Mouse (Mus musculus): ENCODE data around the gene Atad3a. TPM values are rescaled to one million over a fixed set of nuclear protein-coding genes. Genes with fewer than 3 reads are reported as not detected.

Atad3a gene
- polyA plus RNA-seq, 1 experiment from 2014 or later: 88.9 TPM

Small RNA genes lying within 50 kb of the gene (microRNA-seq; reads per million reads assigned to microRNA genes)
- gene Gm27743: not detected

Other genes with a start within 250 kb of the Atad3a start
- gene Nadk, start 198.7 kb downstream of the Atad3a start, polyA plus RNA-seq (2015; fragmentation: Nextera tagmentation; extraction: Ambion mirVana): 40.9 and 55.3 TPM in 2 replicates
- 5.8 and 6.7 TPM in 2 replicates for gene Slc35e2, start 159.7 kb downstream of the Atad3a start, polyA plus RNA-seq (2015; fragmentation: Nextera tagmentation; extraction: Ambion mirVana)
- 38.4 and 41.8 TPM in 2 replicates for gene Cdk11b, start 136.2 kb downstream of the Atad3a start, polyA plus RNA-seq (2015; fragmentation: Nextera tagmentation; extraction: Ambion mirVana)
- gene Gm10563, start 115.7 kb downstream of the Atad3a start, polyA plus RNA-seq (2015; fragmentation: Nextera tagmentation; extraction: Ambion mirVana): not detected in 2 replicates
- 65.5 and 74.9 TPM in 2 replicates for gene Mmp23, start 107.7 kb downstream of the Atad3a start, polyA plus RNA-seq (2015; fragmentation: Nextera tagmentation; extraction: Ambion mirVana)
- gene Mib2, start 91.9 kb downstream of the Atad3a start, polyA plus RNA-seq (2015; fragmentation: Nextera tagmentation; extraction: Ambion mirVana): 17.3 and 23.4 TPM in 2 replicates
- gene Fndc10, start 66.8 kb downstream of the Atad3a start, polyA plus RNA-seq (2015; fragmentation: Nextera tagmentation; extraction: Ambion mirVana): 3.8 and 5.0 TPM in 2 replicates
- gene Ssu72, start 56.3 kb downstream of the Atad3a start, polyA plus RNA-seq (2015; fragmentation: Nextera tagmentation; extraction: Ambion mirVana): 97.0 and 107 TPM in 2 replicates
- 0.53 and 0.56 TPM in 2 replicates for gene Tmem240, start 26.3 kb downstream of the Atad3a start, polyA plus RNA-seq (2015; fragmentation: Nextera tagmentation; extraction: Ambion mirVana)
- gene Vwa1, start 13.6 kb upstream of the Atad3a start, polyA plus RNA-seq (2015; fragmentation: Nextera tagmentation; extraction: Ambion mirVana): 5.9 and 7.8 TPM in 2 replicates
- gene Tmem88b, start 24.8 kb upstream of the Atad3a start, polyA plus RNA-seq (2015; fragmentation: Nextera tagmentation; extraction: Ambion mirVana): 1.7 and 2.0 TPM in 2 replicates
- 0.13 TPM in 1 of 2 replicates, not detected in the other for gene Ankrd65, start 29.3 kb upstream of the Atad3a start, polyA plus RNA-seq (2015; fragmentation: Nextera tagmentation; extraction: Ambion mirVana)
- gene Mrpl20, start 41.8 kb upstream of the Atad3a start, polyA plus RNA-seq (2015; fragmentation: Nextera tagmentation; extraction: Ambion mirVana): 131 TPM in 2 replicates
- gene Ccnl2, start 51.4 kb upstream of the Atad3a start, polyA plus RNA-seq (2015; fragmentation: Nextera tagmentation; extraction: Ambion mirVana): 106 and 123 TPM in 2 replicates
- 121 and 124 TPM in 2 replicates for gene Aurkaip1, start 70.2 kb upstream of the Atad3a start, polyA plus RNA-seq (2015; fragmentation: Nextera tagmentation; extraction: Ambion mirVana)
- gene Mxra8, start 78.6 kb upstream of the Atad3a start, polyA plus RNA-seq (2015; fragmentation: Nextera tagmentation; extraction: Ambion mirVana): 72.7 and 91.4 TPM in 2 replicates
- 8.1 and 12.2 TPM in 2 replicates for gene Dvl1, start 86.3 kb upstream of the Atad3a start, polyA plus RNA-seq (2015; fragmentation: Nextera tagmentation; extraction: Ambion mirVana)
- gene Tas1r3, start 102.3 kb upstream of the Atad3a start, polyA plus RNA-seq (2015; fragmentation: Nextera tagmentation; extraction: Ambion mirVana): 0.14 TPM in 2 replicates
- gene Cptp, start 108.3 kb upstream of the Atad3a start, polyA plus RNA-seq (2015; fragmentation: Nextera tagmentation; extraction: Ambion mirVana): 7.8 and 10.3 TPM in 2 replicates
- 27.3 and 41.4 TPM in 2 replicates for gene Ints11, start 108.5 kb upstream of the Atad3a start, polyA plus RNA-seq (2015; fragmentation: Nextera tagmentation; extraction: Ambion mirVana)
- gene Pusl1, start 130.7 kb upstream of the Atad3a start, polyA plus RNA-seq (2015; fragmentation: Nextera tagmentation; extraction: Ambion mirVana): 28.7 and 32.4 TPM in 2 replicates
- gene Acap3, start 130.7 kb upstream of the Atad3a start, polyA plus RNA-seq (2015; fragmentation: Nextera tagmentation; extraction: Ambion mirVana): 8.2 and 13.5 TPM in 2 replicates
- gene Ube2j2, start 182.7 kb upstream of the Atad3a start, polyA plus RNA-seq (2015; fragmentation: Nextera tagmentation; extraction: Ambion mirVana): 71.7 and 79.0 TPM in 2 replicates
- gene C1qtnf12, start 201.2 kb upstream of the Atad3a start, polyA plus RNA-seq (2015; fragmentation: Nextera tagmentation; extraction: Ambion mirVana): 24.9 and 31.3 TPM in 2 replicates
- 7.7 and 10.0 TPM in 2 replicates for gene B3galt6, start 231.6 kb upstream of the Atad3a start, polyA plus RNA-seq (2015; fragmentation: Nextera tagmentation; extraction: Ambion mirVana)
- 105 and 127 TPM in 2 replicates for gene Sdf4, start 231.8 kb upstream of the Atad3a start, polyA plus RNA-seq (2015; fragmentation: Nextera tagmentation; extraction: Ambion mirVana)

All from heart, embryonic 15.5 days (tissue).